Mouse (Mus musculus) stomach, postnatal 0 days (tissue): Measurements from ENCODE around the gene Rgs16.

Experiments
- CTCF ChIP-seq: IDR thresholded peaks from 2 replicates; pipeline ENCODE4 v1.5.1; 2016; ENCODE audit warnings: antibody characterized with exemption, low read depth, mild to moderate bottlenecking, moderate library complexity
- EP300 ChIP-seq: optimal IDR thresholded peaks from 2 replicates; pipeline ENCODE3; 2016; ENCODE audit warnings: antibody characterized with exemption

GRCm38 (mm10) chr1:153770776-153771167 is 30.6 kb downstream of the Rgs16 start:
- TF ChIP-seq CTCF, result no peak
- no peak for TF ChIP-seq EP300
